Mouse (Mus musculus) intestine, postnatal 0 days (tissue): ENCODE data around the gene Tas2r144. TPM values are rescaled to one million over a fixed set of nuclear protein-coding genes. Genes with fewer than 3 reads are reported as not detected.

Experiments
- ATAC-seq: fragments of 200-750 bp; cut with Nextera tagmentation; 2 replicates; pipeline ENCODE4 v1.8.0; 2017; ENCODE audit warnings: mild to moderate bottlenecking, moderate TSS enrichment, moderate library complexity
- H3K27ac ChIP-seq: fragments of 300-500 bp; sonication (generic); 2 replicates; pipeline ENCODE4 v1.5.1; 2014; ENCODE audit warnings: mild to moderate bottlenecking, low read depth, low read length, moderate library complexity
- H3K27me3 ChIP-seq: fragments of 300-500 bp; sonication (generic); replicated peaks from 2 replicates; pipeline ENCODE4 v1.6.1; 2014; ENCODE audit warnings: low read length, mixed read lengths; ENCODE audit not compliant: control insufficient read depth, insufficient read depth
- H3K36me3 ChIP-seq: fragments of 300-500 bp; sonication (generic); 2 replicates; pipeline ENCODE4 v1.6.1; 2014; ENCODE audit warnings: mild to moderate bottlenecking, moderate library complexity; ENCODE audit not compliant: control insufficient read depth, insufficient read depth
- H3K4me1 ChIP-seq: fragments of 300-500 bp; sonication (generic); replicated peaks from 2 replicates; pipeline ENCODE4 v1.6.1; 2014; ENCODE audit warnings: antibody characterized with exemption, low read length, mixed read lengths; ENCODE audit not compliant: control insufficient read depth, insufficient read depth
- H3K4me2 ChIP-seq: fragments of 300-500 bp; sonication (generic); replicated peaks from 2 replicates; pipeline ENCODE4 v1.6.1; 2014; ENCODE audit warnings: low read depth, mild to moderate bottlenecking, moderate library complexity
- H3K4me3 ChIP-seq: fragments of 300-500 bp; sonication (generic); 2 replicates; pipeline ENCODE4 v1.5.1; 2014; ENCODE audit warnings: low read depth, low read length
- H3K9ac ChIP-seq: fragments of 300-500 bp; sonication (generic); 2 replicates; pipeline ENCODE4 v1.6.1; 2014; ENCODE audit warnings: mild to moderate bottlenecking, low read depth, low read length
- H3K9me3 ChIP-seq: fragments of 300-500 bp; sonication (generic); 2 replicates; pipeline ENCODE4 v1.6.1; 2016; ENCODE audit warnings: mixed run types; ENCODE audit not compliant: control insufficient read depth
- CTCF ChIP-seq: sonication (generic); IDR thresholded peaks from 2 replicates; pipeline ENCODE4 v1.5.1; 2016; ENCODE audit warnings: low read depth, mild to moderate bottlenecking, control low read depth, antibody characterized with exemption, moderate library complexity
- WGBS: fragments of 180-500 bp; shearing (Covaris S2); extraction: QIAGEN DNeasy Blood & Tissue Kit; methylation state at CpG from one replicate; pipeline ENCODE4 v1.1.7; 2014; 5-methylcytosine and 5-hydroxymethylcytosine counted together
- polyA plus RNA-seq: library from polyadenylated mRNA; unstranded; fragments of >200 nt; fragmentation: Nextera tagmentation; extraction: Ambion mirVana; gene quantifications from 2 replicates; pipeline ENCODE4 v1.2.1, GENCODE M21; 2015

Tas2r144 gene
- polyA plus RNA-seq, 1 experiment from 2014 or later: not detected

DNA sequence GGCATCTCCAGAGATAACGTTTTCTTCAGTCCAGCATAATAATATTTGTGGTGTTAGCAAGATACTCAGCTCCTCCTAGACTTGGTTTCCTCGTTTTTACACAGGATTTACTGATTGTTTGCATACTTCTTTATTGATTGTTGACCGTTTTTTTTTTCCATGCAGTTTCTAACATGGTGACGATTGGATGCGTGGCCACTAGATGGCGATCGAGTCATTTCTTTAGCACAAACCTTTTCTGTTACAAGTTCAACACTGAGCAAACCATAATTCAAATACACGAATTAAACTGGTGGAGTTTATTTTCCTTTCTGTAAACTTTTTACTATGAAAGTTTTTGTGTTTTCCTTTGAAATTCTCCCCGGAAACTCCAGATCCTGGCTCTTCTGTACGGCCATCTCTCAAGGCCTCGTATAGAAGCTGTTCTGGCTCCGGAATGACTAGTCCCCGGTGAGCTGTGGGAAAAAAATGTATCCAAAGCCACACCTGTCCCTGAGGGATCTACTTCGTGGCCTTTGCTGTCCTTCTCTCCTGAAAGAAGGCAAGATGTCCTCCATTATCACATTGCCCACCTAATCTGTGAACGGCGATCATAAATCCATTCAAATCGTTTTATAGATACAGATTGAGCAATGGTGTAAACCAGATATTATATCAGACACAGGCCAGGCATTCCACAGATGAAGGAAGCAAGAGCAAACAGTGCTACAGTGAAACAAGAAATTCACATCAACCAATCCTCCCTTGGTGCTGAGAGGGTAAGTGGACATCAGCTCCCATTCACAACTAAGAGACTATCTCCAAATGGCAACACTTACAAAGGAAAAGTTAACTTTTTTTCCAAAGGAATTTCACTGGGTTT is 12.3 kb downstream of the Tas2r144 start:
- Histone ChIP-seq H3K4me1 (0 out of 2 replicates have a peak, but pooled peaks cover 2% of the 10 kb centered on the region), H3K9me3 (no peaks in the 10 kb centered on the region), H3K4me3 (no peak overlapping the region), H3K27me3 (no peaks in the 10 kb centered on the region), H3K4me2 (peak overlapping the region; percentile 45), H3K9ac (no peak overlapping the region), H3K27ac (peak overlapping the region; percentile 15; the same call in 1 of the 2 replicates), H3K36me3 (no peaks in the 10 kb centered on the region)
- peak; percentile 84 for TF ChIP-seq CTCF
- WGBS: 16% methylated on average over 17 of the region's 17 CpGs
- ATAC-seq: peak; percentile 39

DNA sequence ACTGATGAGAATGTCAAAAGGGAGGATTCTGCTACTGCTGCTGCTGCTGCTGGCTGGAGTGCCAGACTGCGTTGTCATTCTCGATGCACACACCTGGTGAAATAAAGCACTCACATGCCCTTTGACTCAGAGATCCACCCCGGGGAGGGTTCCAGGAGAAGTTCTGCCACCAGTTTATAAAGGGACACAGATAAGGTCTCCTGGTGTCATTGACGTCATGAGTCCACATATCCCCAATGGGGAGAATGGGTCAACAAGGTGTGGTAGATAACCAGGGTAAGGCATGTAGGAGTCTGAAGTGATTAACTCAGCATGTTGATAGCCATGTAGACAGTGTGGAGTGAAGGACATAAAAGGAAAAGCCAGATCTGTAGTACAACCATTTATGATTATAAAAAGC is 14.5 kb downstream of the Tas2r144 start:
- peak; percentile 89 for ATAC-seq
- WGBS: 33% methylated on average over 4 of the region's 4 CpGs

DNA sequence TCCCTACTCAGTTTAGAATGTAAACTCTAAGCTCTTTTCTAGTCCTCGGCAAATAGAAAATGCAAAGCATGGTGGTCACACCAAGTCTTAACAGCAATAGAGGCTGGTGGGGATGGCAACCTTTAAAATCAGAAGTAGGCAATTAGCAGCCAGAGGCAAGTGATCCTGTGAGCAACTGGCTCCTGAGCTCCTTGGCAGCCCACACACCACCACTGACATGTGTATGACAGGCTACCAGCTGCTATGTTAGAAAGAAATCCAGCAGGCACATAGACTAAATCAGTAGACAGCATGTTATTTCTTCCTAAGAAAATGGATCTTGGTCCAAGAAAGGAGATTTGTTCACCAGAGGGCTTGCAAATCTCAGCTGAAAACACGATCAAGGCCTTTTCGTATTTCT is 16.1 kb downstream of the Tas2r144 start:
- TF ChIP-seq CTCF: no peak
- no peak overlapping the region for H3K4me2 ChIP-seq
- H3K36me3 ChIP-seq: no peaks in the 10 kb centered on the region
- H3K4me3 ChIP-seq: no peak overlapping the region
- ATAC-seq: no peak
- 85% methylated on average over 3 of the region's 3 CpGs for WGBS
- no peaks in the 10 kb centered on the region for H3K4me1 ChIP-seq
- no peaks in the 10 kb centered on the region for H3K27me3 ChIP-seq
- no peak overlapping the region for H3K9ac ChIP-seq
- no peaks in the 10 kb centered on the region for H3K9me3 ChIP-seq
- H3K27ac ChIP-seq: no peak overlapping the region

More for the DNA sequence above, 14.5 kb downstream of the Tas2r144 start:
- Histone ChIP-seq H3K27ac (no peak overlapping the region), H3K9me3 (no peaks in the 10 kb centered on the region), H3K9ac (no peak overlapping the region), H3K4me1 (0 out of 2 replicates have a peak, but pooled peaks cover 2% of the 10 kb centered on the region), H3K4me2 (no peak overlapping the region), H3K36me3 (no peaks in the 10 kb centered on the region), H3K27me3 (no peaks in the 10 kb centered on the region), H3K4me3 (no peak overlapping the region)
- TF ChIP-seq CTCF: no peak

DNA sequence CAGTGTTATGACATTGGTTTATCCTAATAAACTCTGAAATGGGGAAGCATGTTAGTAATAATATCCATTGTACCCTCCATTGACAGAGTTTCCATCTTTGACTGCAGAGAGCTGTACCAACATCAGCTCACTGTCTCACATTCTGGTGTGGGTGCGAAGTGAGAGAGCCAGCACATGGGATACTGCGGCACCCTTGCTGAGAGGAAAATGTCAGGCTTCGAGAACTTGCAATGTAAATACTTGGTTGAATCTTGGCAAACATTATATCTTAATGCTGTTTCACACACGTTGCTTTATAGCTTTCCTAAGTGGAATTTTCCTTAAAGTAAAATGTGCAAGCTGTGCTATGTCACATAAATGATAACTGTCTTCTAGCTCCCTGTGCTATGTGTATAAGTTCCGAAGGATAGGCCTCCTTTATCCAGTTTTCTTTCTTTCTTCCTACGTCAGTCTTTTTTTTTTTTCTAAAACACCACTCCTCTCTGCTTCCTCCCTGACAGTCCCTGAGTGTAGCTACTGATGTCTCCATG is 22.2 kb downstream of the Tas2r144 start:
- H3K4me3 ChIP-seq: no peak overlapping the region
- no peaks in the 10 kb centered on the region; the same call in 1 of the 2 replicates for H3K4me1 ChIP-seq
- no peak overlapping the region for H3K27ac ChIP-seq
- no peaks in the 10 kb centered on the region for H3K27me3 ChIP-seq
- H3K9ac ChIP-seq: no peak overlapping the region
- H3K4me2 ChIP-seq: no peak overlapping the region
- no peaks in the 10 kb centered on the region for H3K9me3 ChIP-seq
- ATAC-seq: no peak
- no peak for TF ChIP-seq CTCF
- 54% methylated on average over 6 of the region's 6 CpGs for WGBS
- H3K36me3 ChIP-seq: no peaks in the 10 kb centered on the region

DNA sequence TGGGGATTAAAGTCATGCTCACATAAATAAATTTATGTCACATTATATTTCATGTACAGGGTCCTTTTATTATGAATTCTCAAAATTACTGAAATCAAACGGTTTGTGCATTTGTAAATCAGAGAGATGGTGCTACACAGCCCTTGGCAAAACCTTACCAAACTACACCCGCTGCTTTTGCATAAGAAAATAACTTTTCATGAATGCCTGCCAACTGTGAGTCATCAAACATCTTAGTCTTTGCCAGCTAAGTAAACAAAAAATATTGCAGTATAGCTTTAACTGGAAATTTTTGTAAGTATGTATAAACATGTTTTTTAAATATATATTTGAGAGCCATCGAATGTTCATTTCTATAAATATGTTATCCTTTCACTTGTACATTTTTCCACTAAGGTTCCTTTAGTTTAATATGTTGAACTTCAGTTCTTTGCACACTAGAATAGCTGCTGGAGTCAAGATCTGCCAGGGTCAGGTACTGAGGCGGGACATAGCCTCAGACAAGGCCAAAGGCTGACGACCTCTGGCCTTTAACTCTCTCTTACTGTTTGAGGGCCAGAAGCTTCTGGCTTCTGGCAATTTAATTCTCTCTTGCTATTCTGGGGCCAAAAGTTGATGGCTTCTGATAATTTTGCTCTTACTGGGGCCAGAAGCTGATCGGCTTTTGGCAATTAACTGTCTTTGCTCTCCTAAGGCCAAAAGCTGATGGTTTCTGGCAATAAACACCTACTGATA is 26.4 kb downstream of the Tas2r144 start:
- 72% methylated on average over 6 of the region's 6 CpGs for WGBS
- no peak for ATAC-seq
- Histone ChIP-seq H3K27me3 (no peaks in the 10 kb centered on the region), H3K9ac (no peak overlapping the region), H3K4me2 (no peak overlapping the region), H3K4me3 (no peak overlapping the region), H3K4me1 (peaks cover 2% of the 10 kb centered on the region; the same call in 1 of the 2 replicates), H3K27ac (no peak overlapping the region), H3K36me3 (no peaks in the 10 kb centered on the region), H3K9me3 (no peaks in the 10 kb centered on the region)
- no peak for TF ChIP-seq CTCF
